Mouse (Mus musculus) lung, adult 18-20 months (tissue): ENCODE results near the gene Rac2.
A peak's percentile ranks its signal among the peaks of the same experiment; 100 is the strongest.

Source experiments
- DNase-seq, 2 experiments: peaks; one replicate each; pipeline ENCODE4 v3.0.0; 2022; ENCODE audit warnings: mixed read lengths in 2 of 2

The Rac2 gene

GRCm38 (mm10) chr15:78587050-78587994, 14.7 kb upstream of the Rac2 start:
- DNase-seq = peak; percentile 74 to 79

DNA sequence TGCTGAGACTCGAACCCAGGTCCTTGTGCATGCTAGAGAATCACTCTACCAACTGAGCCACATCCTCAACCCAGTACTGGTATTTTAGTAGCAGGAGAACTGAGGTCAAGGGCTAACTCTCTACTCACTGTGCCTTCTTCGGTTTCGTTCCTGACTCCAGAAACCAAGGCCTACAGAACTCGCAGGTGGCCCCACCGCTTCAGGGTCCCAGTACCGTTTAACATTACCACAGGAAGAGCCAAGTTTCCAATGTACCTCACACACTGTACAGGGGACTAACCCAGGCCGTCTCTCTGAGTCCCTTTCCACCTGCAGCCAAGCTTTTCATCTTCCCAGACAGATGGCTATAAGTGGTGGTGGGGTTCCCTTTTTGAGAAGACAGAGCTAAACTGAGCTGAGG, 12.8 kb upstream of the Rac2 start:
- no peak for DNase-seq

- DNase-seq = no peak
Observed at GRCm38 (mm10) chr15:78583352-78583751, 10.8 kb upstream of the Rac2 start.

GRCm38 (mm10) chr15:78576284-78576810, 3.8 kb upstream of the Rac2 start:
- no peak for DNase-seq

DNA sequence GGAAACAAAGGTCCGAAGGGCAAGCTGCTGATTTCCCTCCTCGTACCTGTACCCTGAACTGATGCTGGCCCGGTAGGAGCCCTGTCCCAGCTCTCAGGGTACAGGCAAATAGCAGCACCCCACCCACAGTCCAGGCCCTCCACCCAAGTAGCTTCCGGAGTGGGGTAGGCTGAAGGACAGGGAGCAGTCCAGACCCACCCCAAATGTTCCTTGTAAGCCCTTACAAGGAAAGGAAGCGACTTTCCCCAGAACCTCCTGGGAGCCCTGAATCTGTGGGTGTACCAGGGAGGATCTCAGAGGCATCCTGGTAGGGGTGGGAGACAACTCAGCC, 348 bp downstream of the Rac2 start:
- DNase-seq = no peak

GRCm38 (mm10) chr15:78571554-78572269, 871 bp downstream of the Rac2 start:
- DNase-seq = peak; percentile 39 to 57

GRCm38 (mm10) chr15:78570170-78570569, 2.4 kb downstream of the Rac2 start:
- DNase-seq = no peak

GRCm38 (mm10) chr15:78567608-78568120, 4.9 kb downstream of the Rac2 start:
- DNase-seq = no peak

DNA sequence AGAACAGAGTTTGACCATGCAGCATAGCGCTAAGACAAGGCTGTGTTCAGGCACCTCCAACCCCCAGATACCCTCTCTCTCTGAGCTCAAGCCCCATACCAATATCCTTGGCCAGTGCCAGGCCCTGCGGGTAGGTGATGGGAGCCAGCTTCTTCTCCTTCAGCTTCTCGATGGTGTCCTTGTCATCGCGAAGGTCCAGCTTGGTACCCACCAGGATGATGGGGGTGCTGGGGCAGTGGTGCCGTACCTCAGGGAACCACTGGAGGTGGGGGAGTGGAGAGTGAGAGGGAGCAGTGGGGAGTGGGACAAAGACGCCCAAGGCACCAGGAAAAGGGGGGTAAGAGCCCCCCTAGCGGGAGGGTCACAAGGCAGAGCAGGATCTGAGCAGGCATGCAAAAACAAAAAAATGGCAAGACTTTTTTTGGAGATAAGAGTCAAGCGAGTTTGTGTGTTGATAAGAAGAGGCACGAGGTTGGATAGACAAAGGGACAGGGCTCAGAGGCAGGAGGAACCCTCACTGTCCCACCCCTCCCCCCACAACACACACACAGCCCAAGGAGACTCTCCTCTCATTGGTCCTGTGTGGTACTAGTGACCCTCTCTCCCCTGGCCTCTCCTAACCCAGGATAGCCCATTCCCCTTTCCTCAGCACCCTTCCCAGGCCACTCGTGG, 7.7 kb downstream of the Rac2 start:
- DNase-seq = no peak

- no peak for DNase-seq
Observed at GRCm38 (mm10) chr15:78563937-78564336, 8.6 kb downstream of the Rac2 start.

DNA sequence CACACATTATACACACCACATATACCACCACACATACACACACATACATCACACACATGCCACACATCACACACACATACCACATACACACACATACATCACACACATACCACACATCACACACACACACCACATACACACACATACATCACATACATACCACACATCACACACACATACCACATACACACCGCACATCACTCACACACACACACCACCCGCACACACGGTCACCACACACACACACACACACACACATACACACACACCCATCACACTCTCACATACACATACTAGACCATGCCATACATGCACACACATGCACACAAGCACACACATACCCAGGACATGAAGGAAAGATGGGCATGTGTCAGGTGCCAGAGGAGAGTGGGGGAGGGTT, 9.2 kb downstream of the Rac2 start:
- no peak for DNase-seq

DNA sequence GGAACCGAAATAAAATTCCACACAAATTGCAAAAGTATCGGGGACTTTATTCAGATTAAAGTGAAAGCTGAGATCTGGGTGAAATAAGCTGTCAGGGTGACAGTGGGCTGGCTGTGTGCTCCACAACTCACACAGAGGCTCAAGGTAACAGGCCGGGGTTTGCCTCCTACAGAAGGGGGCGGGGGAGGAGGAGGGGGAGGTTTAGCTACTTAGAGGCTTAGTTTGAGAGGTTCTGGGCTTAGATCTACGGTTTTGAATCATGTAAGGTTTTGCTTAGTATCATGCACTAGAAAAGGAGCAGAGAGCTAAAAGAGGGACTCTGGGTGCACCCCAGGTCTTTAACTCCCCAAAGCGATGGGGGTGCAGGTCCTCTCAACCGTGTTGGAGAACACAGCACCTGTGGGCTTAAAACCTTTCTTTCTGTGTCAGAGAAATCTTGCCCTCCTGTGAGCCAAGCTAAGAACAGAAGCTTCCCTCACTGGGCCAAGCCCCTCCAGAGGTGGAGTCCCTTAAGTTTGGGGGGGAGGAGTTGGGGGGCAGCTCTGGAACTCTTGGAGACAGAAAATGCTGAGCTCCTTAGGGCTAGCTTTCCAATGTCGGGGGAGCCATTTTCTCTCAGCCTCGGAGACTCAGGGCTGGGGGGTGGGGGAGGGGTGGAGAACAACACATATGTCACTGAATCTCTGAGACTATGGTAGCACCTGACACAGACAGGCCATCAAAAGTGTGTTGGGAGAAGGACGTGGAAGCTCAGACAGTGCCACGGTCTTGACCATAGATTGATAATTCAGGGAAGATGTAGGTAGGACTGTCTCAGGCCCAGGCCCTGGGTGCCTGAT, 13.2 kb downstream of the Rac2 start:
- DNase-seq = no peak

GRCm38 (mm10) chr15:78557693-78558535, 14.7 kb downstream of the Rac2 start:
- DNase-seq = no peak

GRCm38 (mm10) chr15:78554545-78555313, 17.9 kb downstream of the Rac2 start:
- DNase-seq = no peak

DNA sequence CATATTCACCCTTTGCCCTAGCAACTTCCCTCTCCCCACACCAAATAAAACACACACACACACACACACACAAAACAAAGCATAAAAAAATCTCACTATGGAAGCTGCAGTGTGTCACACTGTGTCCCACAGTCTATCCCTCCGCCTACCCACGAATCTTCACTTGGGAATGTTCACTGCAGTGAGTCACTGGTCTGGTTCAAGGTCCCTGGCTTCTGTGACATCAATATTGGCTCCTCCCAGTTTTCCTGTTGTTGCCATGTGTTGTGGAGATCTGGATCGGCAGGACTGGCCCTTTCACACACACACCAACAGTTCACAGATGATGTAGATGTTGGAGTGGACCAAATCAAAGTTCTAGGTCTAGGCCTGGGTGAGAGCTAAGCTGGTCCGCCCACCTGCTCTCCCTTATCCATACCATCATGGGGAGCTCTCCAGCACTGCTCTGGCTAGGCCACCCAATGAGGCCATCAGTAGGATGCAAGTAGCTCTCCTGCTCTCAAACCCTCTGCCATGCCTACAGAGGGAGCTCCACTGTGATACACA, 23.3 kb downstream of the Rac2 start:
- no peak for DNase-seq

GRCm38 (mm10) chr15:78548711-78549110, 23.9 kb downstream of the Rac2 start:
- DNase-seq = no peak

- DNase-seq = peak in 1 of 2 experiments; percentile 21
Observed at GRCm38 (mm10) chr15:78548336-78548665, 24.3 kb downstream of the Rac2 start.

GRCm38 (mm10) chr15:78547415-78548335, 24.9 kb downstream of the Rac2 start:
- peak; percentile 85 to 89 for DNase-seq

- no peak for DNase-seq
Observed at GRCm38 (mm10) chr15:78546060-78546459, 26.5 kb downstream of the Rac2 start.
